Mouse (Mus musculus) c-Kit-negative CD71-positive TER-119-positive erythroid progenitor cells, embryonic 14.5 days (primary cell): ENCODE data around the gene Rasa3.

Experiments used
- DNase-seq: peaks from one replicate; pipeline ENCODE4 v3.0.0-alpha.2; 2013; ENCODE audit warnings: low read depth, low spot score

Gene Rasa3

GRCm38 (mm10) chr8:13620226-13620920 lies 57.0 kb downstream of the Rasa3 start:
- DNase-seq: no peak

- no peak for DNase-seq
Observed at GRCm38 (mm10) chr8:13616831-13617505, 60.4 kb downstream of the Rasa3 start.

GRCm38 (mm10) chr8:13614924-13615391 lies 62.4 kb downstream of the Rasa3 start:
- DNase-seq: no peak

GRCm38 (mm10) chr8:13614136-13614535 lies 63.3 kb downstream of the Rasa3 start:
- no peak for DNase-seq

- no peak for DNase-seq
Observed at GRCm38 (mm10) chr8:13611702-13612101, 65.7 kb downstream of the Rasa3 start.

- no peak for DNase-seq
Observed at GRCm38 (mm10) chr8:13609971-13610370, 67.4 kb downstream of the Rasa3 start.

- no peak for DNase-seq
Observed at GRCm38 (mm10) chr8:13608946-13609345, 68.5 kb downstream of the Rasa3 start.

- DNase-seq: no peak
Observed at GRCm38 (mm10) chr8:13605920-13606480, 71.4 kb downstream of the Rasa3 start.

GRCm38 (mm10) chr8:13602621-13603020 lies 74.8 kb downstream of the Rasa3 start:
- DNase-seq: no peak

GRCm38 (mm10) chr8:13601166-13601565 lies 76.2 kb downstream of the Rasa3 start:
- DNase-seq: no peak

GRCm38 (mm10) chr8:13600716-13601115 lies 76.7 kb downstream of the Rasa3 start:
- no peak for DNase-seq

GRCm38 (mm10) chr8:13600204-13600603 lies 77.2 kb downstream of the Rasa3 start:
- no peak for DNase-seq

- DNase-seq: no peak
Observed at GRCm38 (mm10) chr8:13597777-13598176, 79.6 kb downstream of the Rasa3 start.

GRCm38 (mm10) chr8:13595861-13596260 lies 81.5 kb downstream of the Rasa3 start:
- DNase-seq: no peak

- no peak for DNase-seq
Observed at GRCm38 (mm10) chr8:13594884-13595323, 82.5 kb downstream of the Rasa3 start.

GRCm38 (mm10) chr8:13593340-13593739 lies 84.1 kb downstream of the Rasa3 start:
- no peak for DNase-seq

GRCm38 (mm10) chr8:13591246-13591645 lies 86.2 kb downstream of the Rasa3 start:
- no peak for DNase-seq

GRCm38 (mm10) chr8:13589071-13589470 lies 88.3 kb downstream of the Rasa3 start:
- no peak for DNase-seq

GRCm38 (mm10) chr8:13584652-13585051 lies 92.8 kb downstream of the Rasa3 start:
- DNase-seq: no peak

GRCm38 (mm10) chr8:13577869-13578268 lies 99.5 kb downstream of the Rasa3 start:
- DNase-seq: no peak

- DNase-seq: no peak
Observed at GRCm38 (mm10) chr8:13571999-13572398, 105.4 kb downstream of the Rasa3 start.

- no peak for DNase-seq
Observed at GRCm38 (mm10) chr8:13562118-13562517, 115.3 kb downstream of the Rasa3 start, which contains the start of gene 1700029H14Rik. TSS of gene 1700029H14Rik (minus strand) at chr8:13562461.

- no peak for DNase-seq
Observed at GRCm38 (mm10) chr8:13557526-13557925, 119.9 kb downstream of the Rasa3 start.
